Mouse (Mus musculus) forebrain, postnatal 0 days (tissue): ENCODE data around the gene Olfr127. TPM values are rescaled to one million over a fixed set of nuclear protein-coding genes. Genes with fewer than 3 reads are reported as not detected.
"Not testable (repeated sequence)": the region's sequence is repeated elsewhere in the genome, so short reads cannot be mapped to it uniquely, and the experiment has no call there.

Experiments used
- ATAC-seq: fragments of 200-750 bp; cut with Nextera tagmentation; 2 replicates; pipeline ENCODE4 v1.8.0; 2017; ENCODE audit warnings: mild to moderate bottlenecking, moderate library complexity
- DNase-seq: peaks from one replicate; pipeline ENCODE4 v3.0.0-alpha.2; 2015
- H3K27ac ChIP-seq: fragments of 300-500 bp; sonication (generic); 2 replicates; pipeline ENCODE4 v1.5.1; 2014; ENCODE audit warnings: low read depth, mild to moderate bottlenecking, antibody characterized with exemption, low read length, moderate library complexity, mixed read lengths
- H3K27me3 ChIP-seq: fragments of 300-500 bp; sonication (generic); 2 replicates; pipeline ENCODE4 v1.6.1; 2014; ENCODE audit warnings: mild to moderate bottlenecking, low read length, mixed read lengths; ENCODE audit not compliant: insufficient read depth
- H3K36me3 ChIP-seq: fragments of 300-500 bp; sonication (generic); 2 replicates; pipeline ENCODE4 v1.6.1; 2014; ENCODE audit warnings: mild to moderate bottlenecking, moderate library complexity; ENCODE audit not compliant: insufficient read depth
- H3K4me1 ChIP-seq: fragments of 300-500 bp; sonication (generic); 2 replicates; pipeline ENCODE4 v1.6.1; 2014; ENCODE audit warnings: antibody characterized with exemption; ENCODE audit not compliant: insufficient read depth
- H3K4me2 ChIP-seq: fragments of 300-500 bp; sonication (generic); 2 replicates; pipeline ENCODE4 v1.6.1; 2014; ENCODE audit warnings: low read depth, mild to moderate bottlenecking, moderate library complexity
- H3K4me3 ChIP-seq: fragments of 300-500 bp; sonication (generic); 2 replicates; pipeline ENCODE4 v1.5.1; 2014; ENCODE audit warnings: low read depth, low read length, mixed read lengths
- H3K9ac ChIP-seq: fragments of 300-500 bp; sonication (generic); 2 replicates; pipeline ENCODE4 v1.6.1; 2014; ENCODE audit warnings: mild to moderate bottlenecking
- H3K9me3 ChIP-seq: fragments of 300-500 bp; sonication (generic); 2 replicates; pipeline ENCODE4 v1.6.1; 2016; ENCODE audit warnings: low read length
- CTCF ChIP-seq: sonication (generic); IDR thresholded peaks from 2 replicates; pipeline ENCODE4 v1.5.1; 2016; ENCODE audit warnings: antibody characterized with exemption, control low read depth, low read depth
- WGBS: fragments of 180-500 bp; shearing (Covaris S2); extraction: QIAGEN DNeasy Blood & Tissue Kit; methylation state at CpG from one replicate; pipeline ENCODE4 v1.1.7; 2014; 5-methylcytosine and 5-hydroxymethylcytosine counted together
- polyA plus RNA-seq: library from polyadenylated mRNA; unstranded; fragments of >200 nt; fragmentation: Nextera tagmentation; extraction: Ambion mirVana; gene quantifications from 2 replicates; pipeline ENCODE4 v1.2.1, GENCODE M21; 2015
- total RNA-seq: library from RNA; depleted of rRNA; stranded (reverse); fragments of >200 nt; gene quantifications from 2 replicates; pipeline ENCODE4 v1.2.3, GENCODE M21; 2014; rRNA removed

Gene Olfr127
- total RNA-seq (not detected in 2 replicates), polyA plus RNA-seq (not detected in 2 replicates)

DNA sequence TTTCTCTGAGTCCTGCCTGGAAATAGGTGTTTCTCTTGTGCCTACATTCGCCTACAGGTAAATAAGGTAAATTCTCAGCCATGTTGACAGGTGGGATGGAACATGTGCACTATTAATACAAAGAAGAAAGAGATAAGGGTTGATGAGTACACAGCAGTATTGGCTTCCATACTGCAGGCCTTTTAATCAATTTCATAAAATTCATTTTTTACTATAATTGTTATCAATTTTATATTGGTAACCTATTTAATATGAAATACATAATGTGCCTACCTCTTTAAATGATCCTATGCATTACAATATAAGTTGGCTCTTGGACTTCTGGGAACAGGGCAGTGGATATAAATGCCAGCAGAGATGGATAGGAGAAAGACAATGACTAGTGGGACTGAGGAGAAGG is at the start of gene Olfr127:
Gene Olfr127 (plus strand): TSS at position 301 of the 400 bp plus-strand sequence.
- DNase-seq (no peak), ATAC-seq (no peak)
- Histone ChIP-seq H3K36me3 (no peaks in the 10 kb centered on the region), H3K4me1 (no peaks in the 10 kb centered on the region), H3K9ac (no peak within 1 kb of the TSS), H3K4me2 (no peak within 1 kb of the TSS), H3K4me3 (no peak within 1 kb of the TSS), H3K27me3 (no peaks in the 10 kb centered on the region), H3K27ac (no peak within 1 kb of the TSS), H3K9me3 (no peaks in the 10 kb centered on the region)
- TF ChIP-seq CTCF, result no peak
- WGBS, result 79% methylated on average over 1 of the region's 1 CpGs

DNA sequence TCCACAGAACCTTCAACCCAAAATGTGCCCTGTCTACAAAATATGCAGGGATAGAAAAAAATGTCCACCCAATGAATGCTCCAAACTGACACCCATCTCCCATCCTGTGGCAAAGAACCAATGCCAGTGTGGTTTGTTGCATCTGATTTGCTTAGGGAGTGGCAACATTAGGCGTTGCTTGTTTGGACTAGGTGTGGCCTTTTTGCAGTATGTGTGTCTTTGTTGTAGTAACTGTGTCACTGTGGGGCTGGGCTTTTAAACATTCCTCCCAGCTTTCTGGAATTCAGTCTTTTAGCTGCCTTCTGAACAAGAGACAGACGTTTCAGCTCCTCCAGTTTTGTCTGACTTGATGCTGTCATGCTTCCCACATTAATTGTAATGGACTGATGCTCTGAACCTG is 36.3 kb upstream of the Olfr127 start:
- no peak for DNase-seq
- Histone ChIP-seq H3K4me1 (no peaks in the 10 kb centered on the region), H3K36me3 (no peaks in the 10 kb centered on the region), H3K9me3 (no peaks in the 10 kb centered on the region; the same call in 1 of the 2 replicates), H3K27ac (no peak overlapping the region), H3K27me3 (no peaks in the 10 kb centered on the region), H3K4me3 (no peak overlapping the region), H3K4me2 (no peak overlapping the region), H3K9ac (no peak overlapping the region)
- 73% methylated on average over 2 of the region's 2 CpGs for WGBS
- no peak for TF ChIP-seq CTCF
- no peak for ATAC-seq

- no peak overlapping the region for H3K4me3 ChIP-seq
- ATAC-seq (no peak), DNase-seq (no peak)
- no peak overlapping the region for H3K9ac ChIP-seq
- WGBS, result 19% methylated on average over 8 of the region's 8 CpGs
- no peaks in the 10 kb centered on the region for H3K36me3 ChIP-seq
- H3K27ac ChIP-seq, result no peak overlapping the region
- no peak overlapping the region for H3K4me2 ChIP-seq
- H3K27me3 ChIP-seq, result no peaks in the 10 kb centered on the region
- no peaks in the 10 kb centered on the region for H3K9me3 ChIP-seq
- no peaks in the 10 kb centered on the region for H3K4me1 ChIP-seq
- no peak for TF ChIP-seq CTCF
These were observed 30.5 kb upstream of the Olfr127 start for GRCm38 (mm10) chr17:37869676-37870205.

GRCm38 (mm10) chr17:37873830-37874229 is 26.4 kb upstream of the Olfr127 start:
- H3K4me3 ChIP-seq, result no peak overlapping the region
- no peaks in the 10 kb centered on the region for H3K4me1 ChIP-seq
- no peak overlapping the region for H3K4me2 ChIP-seq
- H3K9me3 ChIP-seq, result no peaks in the 10 kb centered on the region
- no peaks in the 10 kb centered on the region for H3K36me3 ChIP-seq
- ATAC-seq (no peak), DNase-seq (no peak)
- 88% methylated on average over 3 of the region's 3 CpGs for WGBS
- H3K27me3 ChIP-seq, result no peaks in the 10 kb centered on the region
- H3K27ac ChIP-seq, result no peak overlapping the region
- no peak overlapping the region for H3K9ac ChIP-seq
- no peak for TF ChIP-seq CTCF

DNA sequence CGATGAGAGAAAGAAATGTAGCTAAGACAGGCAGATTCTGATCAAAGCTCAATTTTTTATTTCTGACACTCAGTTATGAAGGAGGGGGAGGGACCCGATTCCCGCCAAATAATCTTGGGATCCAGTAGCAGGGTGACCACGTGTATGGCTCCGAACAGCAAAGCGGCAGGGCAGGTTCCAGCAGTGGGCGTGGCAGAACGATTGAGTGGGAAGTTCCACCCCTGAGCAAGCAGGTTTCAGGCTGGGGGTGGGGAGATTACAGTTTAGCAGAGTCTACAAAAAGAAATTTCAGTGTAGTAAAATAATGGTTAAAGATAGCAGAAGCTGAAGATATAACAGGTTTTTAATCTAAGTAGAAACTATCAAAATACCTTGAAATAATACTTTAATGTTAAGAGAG is 6.6 kb downstream of the Olfr127 start:
- H3K4me2 ChIP-seq, result not testable (repeated sequence)

DNA sequence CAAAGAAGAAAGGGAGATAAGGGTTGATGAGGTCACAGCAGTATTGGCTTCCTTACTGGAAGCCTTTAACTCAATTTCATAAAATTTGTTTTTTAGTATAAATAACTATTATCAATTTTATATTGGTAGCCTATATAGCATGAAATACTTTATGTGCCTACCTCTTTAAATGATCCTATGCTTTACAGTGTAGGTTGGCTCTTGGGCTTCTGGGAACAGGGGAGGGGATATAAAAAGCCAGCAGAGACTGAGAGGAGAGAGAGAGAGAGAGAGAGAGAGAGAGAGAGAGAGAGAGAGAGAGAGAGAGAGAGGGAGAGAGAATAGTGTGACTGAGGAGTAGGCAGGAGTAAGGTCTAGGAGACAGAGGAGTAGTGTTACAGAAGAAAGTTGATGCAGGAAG is 20.0 kb downstream of the Olfr127 start, which contains the start of gene Olfr128:
Gene Olfr128 (plus strand): TSS at position 301 of the 400 bp plus-strand sequence.
- DNase-seq (no peak), ATAC-seq (no peak)
- H3K9ac ChIP-seq, result no peak within 1 kb of the TSS
- H3K4me2 ChIP-seq, result no peak within 1 kb of the TSS
- no peaks in the 10 kb centered on the region for H3K27me3 ChIP-seq
- H3K4me3 ChIP-seq, result no peak within 1 kb of the TSS
- H3K9me3 ChIP-seq, result no peaks in the 10 kb centered on the region
- no peak for TF ChIP-seq CTCF
- no peaks in the 10 kb centered on the region for H3K36me3 ChIP-seq
- no peaks in the 10 kb centered on the region for H3K4me1 ChIP-seq
- no peak within 1 kb of the TSS for H3K27ac ChIP-seq

More for the DNA sequence above, 6.6 kb downstream of the Olfr127 start:
- not testable (repeated sequence) for H3K9ac ChIP-seq, H3K27me3 ChIP-seq, H3K4me1 ChIP-seq, ATAC-seq, DNase-seq, H3K27ac ChIP-seq, H3K9me3 ChIP-seq, H3K4me3 ChIP-seq, H3K36me3 ChIP-seq
- 72% methylated on average over 8 of the region's 8 CpGs for WGBS

DNA sequence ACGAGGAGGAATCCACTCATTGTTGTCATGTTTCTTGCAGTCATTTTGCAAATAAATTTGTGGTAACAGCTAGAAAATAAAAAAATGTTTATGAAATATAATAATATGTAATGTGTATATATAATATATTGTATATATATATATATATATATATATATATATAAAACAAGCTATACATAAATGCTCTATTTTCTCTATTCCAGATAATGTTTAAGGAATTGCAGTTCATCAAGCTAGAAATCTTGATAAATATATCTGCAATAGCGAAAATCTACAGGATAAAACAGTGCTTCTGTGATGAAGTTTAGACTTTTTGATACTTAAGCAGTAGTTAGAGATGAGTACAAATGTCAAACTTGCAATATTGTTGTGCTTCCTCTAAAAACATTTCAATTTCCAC is 52.7 kb downstream of the Olfr127 start, which contains the start of gene Olfr761:
Gene Olfr761 (minus strand): TSS at position 101 of the 400 bp plus-strand sequence.
- 77% methylated on average over 2 of the region's 2 CpGs for WGBS
- H3K27me3 ChIP-seq, result no peaks in the 10 kb centered on the region
- H3K4me1 ChIP-seq, result no peaks in the 10 kb centered on the region
- no peak within 1 kb of the TSS for H3K27ac ChIP-seq
- TF ChIP-seq CTCF, result no peak
- ATAC-seq (no peak), DNase-seq (no peak)
- H3K9me3 ChIP-seq, result no peaks in the 10 kb centered on the region
- no peak within 1 kb of the TSS for H3K4me2 ChIP-seq
- no peaks in the 10 kb centered on the region for H3K36me3 ChIP-seq
- H3K4me3 ChIP-seq, result no peak within 1 kb of the TSS
- no peak within 1 kb of the TSS for H3K9ac ChIP-seq

Other genes with a start within 250 kb of the Olfr127 start
- gene Olfr117, start 236.7 kb upstream of the Olfr127 start, total RNA-seq, result not detected in 2 replicates
- gene Olfr117, start 236.7 kb upstream of the Olfr127 start, polyA plus RNA-seq, result not detected in 2 replicates
- not detected in 2 replicates for gene Olfr118, start 233.4 kb upstream of the Olfr127 start, total RNA-seq
- gene Olfr118, start 233.4 kb upstream of the Olfr127 start, polyA plus RNA-seq, result not detected in 2 replicates
- gene Olfr119, start 203.9 kb upstream of the Olfr127 start, total RNA-seq, result not detected in 2 replicates
- not detected in 2 replicates for gene Olfr119, start 203.9 kb upstream of the Olfr127 start, polyA plus RNA-seq
- not detected in 2 replicates for gene Olfr120, start 178.6 kb upstream of the Olfr127 start, total RNA-seq
- not detected in 2 replicates for gene Olfr120, start 178.6 kb upstream of the Olfr127 start, polyA plus RNA-seq
- gene Olfr121, start 151.6 kb upstream of the Olfr127 start, total RNA-seq, result not detected in 2 replicates
- not detected in 2 replicates for gene Olfr121, start 151.6 kb upstream of the Olfr127 start, polyA plus RNA-seq
- gene Olfr122, start 131.8 kb upstream of the Olfr127 start, total RNA-seq, result not detected in 2 replicates
- gene Olfr122, start 131.8 kb upstream of the Olfr127 start, polyA plus RNA-seq, result not detected in 2 replicates
- not detected in 2 replicates for gene Olfr123, start 106.9 kb upstream of the Olfr127 start, total RNA-seq
- gene Olfr123, start 106.9 kb upstream of the Olfr127 start, polyA plus RNA-seq, result not detected in 2 replicates
- gene Olfr124, start 100.5 kb upstream of the Olfr127 start, total RNA-seq, result not detected in 2 replicates
- gene Olfr124, start 100.5 kb upstream of the Olfr127 start, polyA plus RNA-seq, result not detected in 2 replicates
- gene Olfr125, start 67.5 kb upstream of the Olfr127 start, total RNA-seq, result not detected in 2 replicates
- gene Olfr125, start 67.5 kb upstream of the Olfr127 start, polyA plus RNA-seq, result not detected in 2 replicates
- gene Olfr126, start 53.0 kb upstream of the Olfr127 start, total RNA-seq, result not detected in 2 replicates
- not detected in 2 replicates for gene Olfr126, start 53.0 kb upstream of the Olfr127 start, polyA plus RNA-seq
- not detected in 2 replicates for gene Olfr128, start 20.1 kb downstream of the Olfr127 start, total RNA-seq
- not detected in 2 replicates for gene Olfr128, start 20.1 kb downstream of the Olfr127 start, polyA plus RNA-seq
- not detected in 2 replicates for gene Olfr761, start 52.6 kb downstream of the Olfr127 start, total RNA-seq
- gene Olfr761, start 52.6 kb downstream of the Olfr127 start, polyA plus RNA-seq, result not detected in 2 replicates
- not detected in 2 replicates for gene Olfr129, start 159.6 kb downstream of the Olfr127 start, total RNA-seq
- not detected in 2 replicates for gene Olfr129, start 159.6 kb downstream of the Olfr127 start, polyA plus RNA-seq
- gene Olfr130, start 163.5 kb downstream of the Olfr127 start, total RNA-seq, result not detected in 2 replicates
- gene Olfr130, start 163.5 kb downstream of the Olfr127 start, polyA plus RNA-seq, result not detected in 2 replicates
- not detected in 2 replicates for gene Olfr131, start 188.3 kb downstream of the Olfr127 start, total RNA-seq
- gene Olfr131, start 188.3 kb downstream of the Olfr127 start, polyA plus RNA-seq, result not detected in 2 replicates
- gene Olfr132, start 234.1 kb downstream of the Olfr127 start, total RNA-seq, result not detected in 2 replicates
- gene Olfr132, start 234.1 kb downstream of the Olfr127 start, polyA plus RNA-seq, result not detected in 2 replicates
- gene Olfr133, start 244.8 kb downstream of the Olfr127 start, total RNA-seq, result not detected in 2 replicates
- gene Olfr133, start 244.8 kb downstream of the Olfr127 start, polyA plus RNA-seq, result not detected in 2 replicates